Mouse (Mus musculus): ENCODE measurements around the gene Tln2. TPM values are rescaled to one million over a fixed set of nuclear protein-coding genes. Genes with fewer than 3 reads are reported as not detected.

Tln2 gene
- total RNA-seq, 2 experiments from 2014 or later: 119 to 122 TPM

DNA sequence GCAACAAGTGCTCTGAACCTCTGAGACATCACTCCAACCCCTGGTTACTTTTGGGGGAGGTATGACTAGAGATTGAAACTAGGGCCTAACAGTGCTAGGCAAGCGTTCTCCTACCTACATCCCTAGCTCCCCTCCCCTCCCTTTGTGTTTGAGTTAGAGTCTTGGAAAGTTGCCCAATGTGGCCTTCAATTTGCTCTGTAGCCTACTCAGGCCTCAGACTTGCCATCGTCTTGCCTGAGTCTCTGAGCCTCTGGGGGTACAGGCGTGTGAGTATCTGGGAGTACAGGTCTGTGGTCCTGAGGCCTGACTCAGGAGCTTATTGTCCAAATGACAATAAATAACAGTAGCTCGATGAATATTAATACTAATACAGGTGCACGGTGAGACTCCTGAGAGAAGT lies 317.8 kb downstream of the Tln2 start:
- no peak for DNase-seq (ENCODE audit: low spot score in 2 of 2)
- intact Hi-C loops (cut with DNase I): no loop called here

DNA sequence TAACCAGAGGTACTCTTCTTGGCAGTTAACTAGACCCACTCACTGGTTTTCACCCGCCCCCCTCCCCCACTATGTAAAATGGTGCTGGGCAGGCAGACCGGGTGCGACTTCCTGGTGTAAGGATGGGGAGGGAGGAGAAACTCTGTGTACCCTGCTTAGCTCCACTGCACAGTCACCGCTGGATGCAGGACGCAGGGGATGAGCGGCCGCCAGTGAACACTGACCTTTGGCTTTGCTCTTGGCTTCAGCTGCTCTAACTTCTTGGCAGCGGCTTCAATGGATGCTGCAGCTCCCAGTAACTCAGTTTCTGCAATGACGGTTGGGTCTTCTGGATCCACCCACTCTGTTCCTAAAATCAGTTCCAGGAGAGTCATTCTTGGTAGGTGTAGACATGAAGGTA lies 319.0 kb downstream of the Tln2 start:
- DNase-seq (ENCODE audit: low spot score in 2 of 2): no peak
- intact Hi-C loops (cut with DNase I): no loop called here

DNA sequence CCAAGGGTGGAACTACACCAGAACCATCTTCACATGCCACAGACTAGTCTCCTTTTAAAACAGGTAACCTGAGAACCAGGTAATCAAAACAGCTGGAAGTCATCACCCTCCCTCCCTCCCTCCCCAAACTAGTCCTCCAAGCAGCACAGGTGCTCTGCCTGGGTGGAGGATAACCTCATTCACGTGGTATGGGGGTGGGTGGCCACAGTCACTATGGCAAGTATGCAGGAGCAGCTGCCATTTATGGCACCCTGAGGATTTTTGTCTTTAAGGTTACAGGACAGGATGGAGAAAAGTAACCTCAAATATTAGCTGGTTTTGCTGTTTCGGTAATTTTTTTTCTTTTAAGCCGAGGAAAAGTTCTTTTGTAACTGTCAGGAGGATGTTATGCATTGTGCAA lies 322.5 kb downstream of the Tln2 start:
- intact Hi-C loops (cut with DNase I): no loop called here
- DNase-seq (ENCODE audit: low spot score in 2 of 2): no peak

DNA sequence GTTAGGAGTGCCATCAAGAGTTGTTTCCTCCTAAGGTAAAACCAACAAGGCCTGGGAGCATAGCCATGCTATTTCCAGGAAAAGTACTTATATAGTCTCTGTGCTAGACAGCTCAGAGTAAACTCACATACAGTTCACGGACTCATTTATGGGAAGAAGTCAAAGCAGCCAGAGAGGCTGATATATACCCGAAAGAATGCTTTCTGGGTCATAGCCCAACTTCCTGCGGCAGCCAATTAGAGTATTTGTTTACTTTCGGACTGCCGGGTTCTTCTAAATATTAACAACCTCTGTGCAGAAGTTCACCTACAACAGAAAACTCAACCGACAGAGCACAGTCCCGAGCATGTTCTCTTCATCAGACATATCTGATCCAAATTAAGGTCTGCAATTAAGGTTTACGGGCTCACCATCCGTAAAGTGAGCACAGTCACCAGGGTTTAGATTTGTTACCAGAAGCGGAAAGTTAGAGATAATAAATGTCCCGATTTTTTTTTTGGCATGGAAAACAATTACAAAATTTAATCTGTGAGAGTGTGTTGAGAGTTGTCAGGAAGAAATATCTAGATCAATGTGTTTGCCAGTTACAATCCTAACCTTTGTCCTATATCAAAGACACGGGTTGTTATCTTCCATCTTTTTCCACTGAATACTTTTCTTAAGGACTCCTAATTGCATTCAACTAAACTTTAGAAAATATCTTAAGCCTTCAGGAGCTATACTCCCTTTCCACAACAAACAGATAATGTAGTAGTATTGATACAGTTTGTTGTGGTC lies 323.9 kb downstream of the Tln2 start:
- DNase-seq (ENCODE audit: low spot score in 2 of 2): no peak
- intact Hi-C loops (cut with DNase I): no loop called here

DNA sequence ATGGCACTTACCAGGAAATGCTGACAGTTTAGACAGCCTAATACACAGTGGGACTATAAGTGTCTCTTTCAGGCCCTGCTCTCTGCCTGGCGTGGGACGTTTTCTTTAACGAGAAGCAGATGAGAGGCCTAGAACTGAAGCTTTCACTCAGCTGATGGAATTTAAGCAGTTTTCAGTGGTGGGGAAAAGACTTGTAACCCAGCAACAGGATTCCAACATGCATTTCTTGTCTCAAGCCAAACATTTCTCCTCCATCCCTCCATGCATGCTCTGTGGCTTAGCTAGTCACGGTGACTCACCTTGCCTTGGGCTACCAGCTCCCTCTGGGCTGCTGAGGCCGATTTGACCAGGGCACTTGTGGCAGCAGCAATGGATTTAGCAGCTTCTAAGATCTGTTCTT lies 330.5 kb downstream of the Tln2 start:
- DNase-seq (ENCODE audit: low spot score in 2 of 2): peak in 1 of 2 experiments; percentile 17
- intact Hi-C loops (cut with DNase I): no loop called here

DNA sequence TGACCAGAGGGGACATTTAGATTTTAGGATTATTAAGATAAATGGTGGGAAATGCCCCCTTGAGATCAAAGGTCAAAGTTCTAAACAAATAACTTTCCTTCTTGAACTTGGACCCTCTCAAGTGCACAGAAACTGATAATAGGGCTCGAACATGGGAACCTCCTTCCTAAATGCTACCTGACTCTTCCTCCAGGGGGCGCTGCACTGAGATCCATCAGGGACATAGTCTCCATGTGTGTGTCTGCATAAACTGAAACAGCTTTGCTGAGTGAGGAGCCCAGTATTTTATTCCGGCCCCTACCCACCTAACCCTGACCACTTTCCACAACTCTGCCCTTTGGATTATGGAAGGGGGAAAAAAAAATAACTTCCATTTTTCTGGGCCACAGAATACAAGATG lies 339.1 kb downstream of the Tln2 start:
- DNase-seq (ENCODE audit: low spot score in 2 of 2): peak in 1 of 2 experiments; percentile 18

DNA sequence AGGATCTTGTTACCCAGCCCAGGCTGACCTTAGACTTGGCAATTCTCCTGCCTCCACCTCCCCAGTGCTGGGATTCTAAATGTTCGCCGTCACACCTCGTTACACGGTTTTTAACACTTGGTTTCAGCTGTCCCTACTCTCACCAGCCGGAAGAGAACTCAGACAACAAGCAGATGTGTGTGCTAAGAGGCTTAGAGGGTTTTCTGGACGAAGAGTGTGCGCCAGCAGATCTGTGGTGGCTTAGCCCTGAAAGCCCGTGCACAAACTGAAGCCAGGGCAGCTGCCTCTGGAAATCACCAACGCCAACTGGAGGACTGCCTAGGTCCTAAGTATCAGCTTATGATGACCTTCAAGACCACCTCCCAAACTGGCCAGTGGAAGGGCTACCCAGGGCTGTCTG lies 341.5 kb downstream of the Tln2 start:
- intact Hi-C loops (cut with DNase I): no loop called here
- DNase-seq (ENCODE audit: low spot score in 2 of 2): no peak

More for the DNA sequence above, 339.1 kb downstream of the Tln2 start:
- intact Hi-C loops (cut with DNase I): no loop called here

DNA sequence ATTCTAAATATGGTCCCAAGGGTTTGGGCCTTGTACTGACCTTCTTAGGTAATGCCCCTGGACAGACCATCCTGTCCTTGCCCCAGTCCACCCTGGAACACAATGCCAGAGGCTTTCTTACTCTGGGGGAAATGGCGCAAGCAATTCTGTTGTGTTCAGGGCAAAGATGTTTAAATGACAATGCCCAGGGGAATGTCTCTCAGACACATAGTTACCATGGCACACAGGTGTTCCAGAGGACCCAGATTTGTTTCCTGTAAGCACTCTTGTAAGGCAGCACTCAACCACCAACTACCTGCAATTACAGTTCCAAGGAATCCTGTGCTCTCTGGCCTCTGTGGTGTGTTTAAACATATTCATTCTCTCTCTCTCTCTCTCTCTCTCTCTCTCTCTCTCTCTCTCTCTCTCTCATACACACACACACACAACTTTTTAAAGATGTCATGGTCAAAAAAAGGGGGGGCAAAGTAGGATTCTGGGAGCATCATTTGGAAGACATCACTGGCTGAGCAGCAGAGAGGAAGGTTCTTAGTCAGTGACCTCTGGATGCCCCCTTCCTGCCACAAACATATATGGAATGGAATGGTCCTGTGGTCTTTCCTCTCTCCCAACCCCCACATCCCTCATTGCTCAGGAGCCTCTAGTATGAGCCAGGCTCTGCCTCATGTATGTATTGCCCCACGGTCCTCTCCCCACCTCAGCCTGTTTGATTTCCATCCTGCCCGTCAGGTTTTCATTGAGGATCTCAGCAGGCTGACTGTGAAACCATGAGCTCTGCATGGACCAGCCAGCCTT lies 345.1 kb downstream of the Tln2 start:
- intact Hi-C loops (cut with DNase I): loop anchor here (5.0 kb wide), 1 partner anchor 212 kb away; no protein-coding TSS in a partner anchor

DNA sequence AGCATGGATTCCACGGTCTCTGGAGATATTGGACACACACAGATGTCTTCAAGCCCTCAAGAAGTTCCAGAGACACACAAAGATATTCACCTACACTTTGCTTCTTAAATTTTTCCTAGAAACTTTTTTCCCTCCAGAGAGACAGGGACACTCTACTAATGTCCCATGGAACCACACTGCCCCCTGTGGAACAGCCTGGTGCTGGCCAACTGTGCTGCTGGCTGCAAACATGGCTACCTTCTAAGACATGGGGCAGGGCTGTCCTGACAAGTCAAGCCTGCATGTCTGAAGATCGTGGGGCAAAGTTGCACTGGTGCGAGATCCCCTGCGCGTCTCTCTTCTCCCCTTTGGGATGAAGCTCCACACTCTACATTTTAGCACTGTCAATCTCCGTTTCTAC lies 346.2 kb downstream of the Tln2 start:
- peak; percentile 79 to 85 for DNase-seq (ENCODE audit: low spot score in 2 of 2)
- intact Hi-C loops (cut with DNase I): loop anchor here (1.0 to 5.0 kb wide), 2 partner anchors 168 to 211 kb away; no protein-coding TSS in a partner anchor

More for the DNA sequence above, 345.1 kb downstream of the Tln2 start:
- DNase-seq (ENCODE audit: low spot score in 2 of 2): no peak

DNA sequence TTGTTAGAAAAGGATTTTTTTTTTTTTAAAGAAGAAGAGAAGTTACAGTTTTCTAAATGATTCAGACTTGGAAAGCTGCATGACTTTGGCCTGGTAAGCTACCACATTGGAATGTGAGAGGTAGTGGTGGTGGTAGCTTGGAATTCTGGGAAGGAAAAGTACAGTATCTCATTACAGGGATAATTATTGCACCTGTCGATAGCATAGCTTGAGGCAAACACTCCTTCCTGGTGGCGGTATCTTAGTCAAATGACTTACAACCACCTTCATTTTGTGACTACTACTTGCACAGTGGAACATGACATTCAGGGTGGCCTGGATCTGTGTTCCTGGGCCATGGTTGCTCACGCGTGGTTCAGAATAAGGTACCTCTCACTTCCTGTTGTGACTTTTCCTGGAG lies 348.3 kb downstream of the Tln2 start:
- intact Hi-C loops (cut with DNase I): loop anchor here (5.0 kb wide), 1 partner anchor 209 kb away; no protein-coding TSS in a partner anchor
- DNase-seq (ENCODE audit: low spot score in 2 of 2): no peak

DNA sequence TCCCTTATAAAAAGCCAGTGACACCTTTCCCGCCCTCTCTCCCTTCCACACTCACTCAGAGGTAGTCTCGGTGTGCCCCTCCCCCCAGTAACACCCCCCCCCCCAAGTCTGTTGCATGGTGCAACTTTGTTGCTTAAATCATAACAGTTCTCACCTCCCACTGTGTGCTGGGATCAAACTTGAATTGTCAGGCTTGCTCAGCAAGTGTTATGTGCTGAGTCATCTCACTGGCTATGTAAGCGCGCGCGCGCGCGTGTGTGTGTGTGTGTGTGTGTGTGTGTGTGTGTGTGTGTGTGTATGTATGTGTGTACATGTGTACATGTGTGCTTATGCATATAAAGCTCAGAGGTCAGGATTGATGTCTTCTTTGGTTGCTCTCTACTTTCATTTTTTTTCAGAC lies 350.1 kb downstream of the Tln2 start:
- intact Hi-C loops (cut with DNase I): no loop called here

DNA sequence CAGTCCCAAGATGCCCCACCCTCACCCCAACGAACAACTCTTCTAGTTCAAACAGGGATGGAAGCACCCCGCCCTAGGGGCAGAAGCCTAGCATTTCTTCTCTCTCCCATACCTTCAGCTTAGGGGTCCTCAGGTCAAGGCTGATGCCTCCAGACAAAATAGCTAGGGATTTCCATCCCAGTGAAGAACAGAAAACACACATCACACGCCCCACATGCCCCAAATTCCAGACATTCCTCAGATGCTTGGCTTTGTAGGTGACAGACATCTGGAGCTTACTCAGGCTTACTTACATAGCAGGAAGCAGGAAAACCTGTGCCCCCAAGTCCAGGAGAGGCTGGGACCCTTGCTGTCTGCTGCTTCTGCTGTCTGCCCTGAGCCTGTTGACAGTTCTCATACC lies 351.1 kb downstream of the Tln2 start:
- DNase-seq (ENCODE audit: low spot score in 2 of 2): no peak
- intact Hi-C loops (cut with DNase I): no loop called here

More for the DNA sequence above, 350.1 kb downstream of the Tln2 start:
- peak in 1 of 2 experiments; percentile 26 for DNase-seq (ENCODE audit: low spot score in 2 of 2)

DNA sequence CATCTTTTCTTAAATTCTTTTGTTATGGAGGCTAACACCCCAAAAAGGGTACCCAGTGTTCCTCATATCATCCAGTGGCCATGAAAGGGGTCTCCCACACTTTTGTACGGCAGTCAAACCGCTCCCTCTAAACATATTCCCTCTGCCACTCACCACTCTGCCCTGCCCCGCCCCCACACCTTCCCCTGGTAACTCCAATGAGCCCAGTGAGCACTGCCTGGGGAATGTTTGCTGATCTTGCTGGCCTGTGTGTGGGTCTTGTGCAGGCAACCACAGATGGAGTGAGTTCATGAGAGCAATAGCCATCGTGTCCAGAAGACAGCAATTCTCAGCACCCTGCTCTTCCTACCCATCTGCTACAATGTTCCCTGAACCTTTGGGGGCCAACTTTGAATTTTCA lies 354.3 kb downstream of the Tln2 start:
- intact Hi-C loops (cut with DNase I): no loop called here
- no peak for DNase-seq (ENCODE audit: low spot score in 2 of 2)

DNA sequence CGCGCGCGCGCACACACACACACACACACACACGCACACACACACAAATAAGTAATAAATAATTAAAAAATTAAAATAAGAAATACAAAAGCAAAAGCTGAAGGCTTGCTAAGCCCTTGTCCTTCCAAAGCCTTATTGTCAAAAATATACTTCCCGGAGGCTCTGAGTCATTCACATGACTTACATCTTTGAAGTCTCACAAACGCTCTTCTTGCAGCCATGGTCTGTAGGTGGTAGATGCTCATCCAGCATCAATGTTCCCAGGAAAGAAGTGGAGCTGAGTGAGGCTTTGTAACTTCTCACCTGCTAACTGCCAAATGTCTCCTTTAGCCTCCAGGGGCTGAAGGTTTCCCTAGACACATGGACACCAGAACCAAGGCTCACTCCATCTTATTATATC lies 362.9 kb downstream of the Tln2 start:
- DNase-seq (ENCODE audit: low spot score in 2 of 2): no peak
- intact Hi-C loops (cut with DNase I): no loop called here

DNA sequence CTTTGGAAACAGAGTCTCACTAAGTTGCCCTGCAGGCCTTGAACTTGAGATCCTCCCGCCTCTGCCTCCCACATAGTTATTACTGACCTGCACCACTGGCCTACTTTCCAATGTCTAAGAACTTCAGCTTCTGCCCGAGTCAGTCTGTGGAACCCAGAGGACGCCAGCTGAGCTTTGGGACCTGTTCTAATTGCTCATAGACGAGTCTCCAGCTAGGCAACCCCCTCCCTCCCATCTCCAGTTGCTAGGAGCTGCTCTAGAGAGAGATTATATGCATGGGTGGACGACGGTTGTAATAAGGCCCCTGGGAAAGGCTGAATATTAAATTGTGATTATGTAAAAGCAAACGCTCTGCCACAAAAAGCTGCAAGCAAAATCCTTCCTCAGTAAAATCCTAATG lies 364.2 kb downstream of the Tln2 start:
- intact Hi-C loops (cut with DNase I): no loop called here
- DNase-seq (ENCODE audit: low spot score in 2 of 2): no peak

DNA sequence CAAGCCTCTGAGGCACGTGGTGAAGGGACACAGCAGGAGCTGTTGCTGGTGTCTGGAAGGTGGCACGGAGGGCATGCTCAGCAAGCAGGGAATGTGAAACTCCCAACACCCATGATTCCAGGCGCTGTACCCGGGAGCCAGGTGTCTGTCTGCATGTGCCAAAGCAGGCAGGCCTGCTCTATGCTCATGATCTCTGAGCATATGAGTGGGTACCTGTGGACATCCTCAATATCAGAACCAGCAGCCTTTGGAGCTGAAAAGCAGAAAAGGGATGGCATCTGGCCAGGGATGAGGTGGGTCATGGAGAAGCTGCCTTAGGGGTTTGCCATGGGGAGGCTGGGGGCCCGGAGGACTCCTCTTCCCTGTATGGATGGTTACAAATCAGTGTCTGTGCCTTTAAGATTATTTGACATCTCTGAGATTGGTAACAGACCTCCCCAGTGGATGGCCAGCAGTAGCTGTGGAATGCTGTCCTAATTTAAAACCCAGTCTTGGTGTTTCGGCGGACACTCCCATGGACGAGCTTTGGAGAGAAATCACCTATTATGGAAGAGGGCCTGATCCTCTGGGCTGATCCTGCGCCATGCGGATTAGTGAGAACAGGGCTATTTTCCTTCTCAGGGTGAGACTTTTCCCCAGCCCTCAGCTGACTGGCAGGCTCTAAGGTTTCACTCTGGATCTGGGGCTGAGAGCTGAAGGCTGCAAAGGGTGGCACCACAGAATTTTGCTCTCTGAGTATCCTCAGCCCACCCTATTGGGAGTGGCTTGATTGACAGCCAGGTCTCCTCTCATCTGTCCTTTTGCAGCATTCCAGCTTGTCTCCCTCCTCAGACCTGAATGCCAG lies 367.8 kb downstream of the Tln2 start:
- intact Hi-C loops (cut with DNase I): no loop called here
- no peak for DNase-seq (ENCODE audit: low spot score in 2 of 2)

DNA sequence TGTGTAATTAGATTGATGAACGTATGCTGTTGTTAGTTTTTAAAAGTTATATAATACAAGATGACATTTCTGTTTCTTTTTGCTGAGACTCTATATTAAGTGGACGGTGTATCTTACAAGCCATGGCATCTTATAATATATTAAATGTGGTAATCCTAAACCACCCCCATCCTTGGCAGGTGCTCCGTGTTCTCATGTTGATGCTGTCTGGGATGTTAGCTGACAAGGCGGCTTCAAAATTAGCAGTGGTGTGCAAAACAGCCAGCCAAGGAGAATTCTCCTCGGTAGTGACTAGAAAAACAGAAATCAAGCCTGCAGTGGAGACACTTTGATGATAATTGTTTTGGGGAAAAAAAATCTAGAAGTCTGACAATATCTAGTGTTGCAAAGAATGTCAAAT lies 371.8 kb downstream of the Tln2 start:
- intact Hi-C loops (cut with DNase I): no loop called here

DNA sequence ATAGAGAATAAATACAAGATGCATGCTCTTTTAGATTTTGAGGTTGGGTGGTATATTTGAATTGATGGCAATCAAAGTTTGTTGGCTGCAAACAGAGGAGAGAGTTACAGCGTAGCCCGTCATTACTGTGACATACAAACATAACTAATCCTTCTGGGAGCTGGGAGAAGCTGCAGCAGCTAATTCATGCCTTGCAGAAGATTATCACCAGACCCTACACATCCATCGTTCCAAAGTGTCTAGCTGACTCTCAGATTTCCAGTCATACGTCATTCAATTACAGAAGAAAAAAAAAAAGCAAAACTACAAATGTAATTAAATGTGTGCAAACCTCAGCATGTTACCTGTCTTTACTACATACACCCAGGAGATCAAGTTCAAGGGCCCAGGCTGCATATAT lies 372.3 kb downstream of the Tln2 start:
- intact Hi-C loops (cut with DNase I): no loop called here
- DNase-seq (ENCODE audit: low spot score in 2 of 2): no peak

More for the DNA sequence above, 371.8 kb downstream of the Tln2 start:
- peak; percentile 16 to 21 for DNase-seq (ENCODE audit: low spot score in 2 of 2)

DNA sequence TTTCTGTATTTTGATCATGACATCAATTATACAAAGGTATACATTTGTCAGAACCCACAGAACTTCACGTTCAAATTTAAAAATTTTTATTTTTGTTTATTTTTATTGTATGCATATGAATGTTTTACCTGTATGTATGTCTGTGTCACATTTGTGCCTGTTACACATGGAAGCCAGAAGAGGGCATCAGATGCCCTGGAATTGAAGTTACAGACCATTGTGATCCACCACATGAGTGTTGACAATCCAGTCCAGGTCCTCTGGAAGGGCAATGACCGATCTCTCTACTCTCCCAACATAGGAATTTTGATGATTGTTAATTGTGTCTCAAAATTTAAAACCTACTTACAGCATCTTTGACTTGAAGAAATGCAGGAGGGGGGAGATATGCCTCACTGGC lies 374.9 kb downstream of the Tln2 start:
- DNase-seq (ENCODE audit: low spot score in 2 of 2): no peak

DNA sequence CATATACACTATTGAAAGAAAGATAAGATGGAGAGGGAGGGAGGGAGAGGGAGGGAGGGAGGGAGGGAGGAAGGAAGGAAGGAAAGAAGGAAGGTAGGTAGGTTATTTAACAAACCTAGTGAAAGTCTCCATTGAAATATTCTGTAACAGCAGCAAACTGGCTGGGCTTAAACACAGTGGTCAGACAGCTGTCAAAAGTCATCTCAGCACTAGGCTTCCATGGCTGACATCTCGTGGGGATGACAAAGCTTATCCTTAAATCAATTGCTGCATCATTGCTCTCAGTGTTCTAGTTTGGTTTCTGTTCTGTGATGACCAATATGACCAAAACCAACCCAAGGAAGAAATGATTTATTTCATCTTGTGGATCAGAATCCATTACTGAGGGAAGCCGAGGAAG lies 376.0 kb downstream of the Tln2 start:
- intact Hi-C loops (cut with DNase I): no loop called here
- DNase-seq (ENCODE audit: low spot score in 2 of 2): no peak

More for the DNA sequence above, 374.9 kb downstream of the Tln2 start:
- intact Hi-C loops (cut with DNase I): no loop called here
